Mouse (Mus musculus) G1E (cell line): ENCODE results near the gene Acsm4.

Experiments used
- CTCF ChIP-seq: IDR thresholded peaks from 2 replicates; pipeline ENCODE4 v1.5.1; 2012; ENCODE audit warnings: low read depth, low read length, inconsistent platforms, mixed read lengths
- TAL1 ChIP-seq: conservative IDR thresholded peaks from 2 replicates; pipeline ENCODE4 v1.6.1; 2012; ENCODE audit warnings: low read depth, low read length, inconsistent platforms, mixed read lengths

- TF ChIP-seq CTCF = no peak
- TF ChIP-seq TAL1 = no peak
Measured at GRCm38 (mm10) chr7:119714111-119714510, 24.3 kb downstream of the Acsm4 start.
